Mouse (Mus musculus) heart, embryonic 10.5 days (tissue): ENCODE data around the gene Ank3. TPM values are rescaled to one million over a fixed set of nuclear protein-coding genes. Genes with fewer than 3 reads are reported as not detected.

Source experiments
- DNase-seq: peaks from one replicate; pipeline ENCODE4 v3.0.0-alpha.2; 2017; ENCODE audit warnings: low spot score
- H3K27ac ChIP-seq: fragments of 300-500 bp; sonication (generic); 2 replicates; pipeline ENCODE4 v1.5.1; 2016; ENCODE audit warnings: mild to moderate bottlenecking
- H3K27me3 ChIP-seq: fragments of 300-500 bp; sonication (generic); 2 replicates; pipeline ENCODE4 v1.6.1; 2016; ENCODE audit warnings: mild to moderate bottlenecking; ENCODE audit not compliant: poor library complexity, insufficient read depth, severe bottlenecking
- H3K36me3 ChIP-seq: fragments of 300-500 bp; sonication (generic); 2 replicates; pipeline ENCODE4 v1.6.1; 2016; ENCODE audit warnings: mild to moderate bottlenecking, moderate library complexity
- H3K4me1 ChIP-seq: fragments of 300-500 bp; sonication (generic); 2 replicates; pipeline ENCODE4 v1.6.1; 2016; ENCODE audit warnings: mild to moderate bottlenecking
- H3K4me3 ChIP-seq: fragments of 300-500 bp; sonication (generic); 2 replicates; pipeline ENCODE4 v1.5.1; 2016; ENCODE audit warnings: mild to moderate bottlenecking, moderate library complexity
- H3K9me3 ChIP-seq: fragments of 300-500 bp; sonication (generic); 2 replicates; pipeline ENCODE4 v1.6.1; 2016; ENCODE audit warnings: mild to moderate bottlenecking, moderate library complexity
- WGBS: fragments of 180-500 bp; shearing (Covaris S2); methylation state at CpG from one replicate; pipeline ENCODE4 v1.1.7; 2016; 5-methylcytosine and 5-hydroxymethylcytosine counted together
- polyA plus RNA-seq: library from polyadenylated mRNA; unstranded; fragments of >200 nt; fragmentation: Nextera tagmentation; extraction: Ambion mirVana; gene quantifications from 2 replicates; pipeline ENCODE4 v1.2.1, GENCODE M21; 2016

Ank3 gene
- polyA plus RNA-seq, 1 experiment from 2014 or later: 54.8 TPM

DNA sequence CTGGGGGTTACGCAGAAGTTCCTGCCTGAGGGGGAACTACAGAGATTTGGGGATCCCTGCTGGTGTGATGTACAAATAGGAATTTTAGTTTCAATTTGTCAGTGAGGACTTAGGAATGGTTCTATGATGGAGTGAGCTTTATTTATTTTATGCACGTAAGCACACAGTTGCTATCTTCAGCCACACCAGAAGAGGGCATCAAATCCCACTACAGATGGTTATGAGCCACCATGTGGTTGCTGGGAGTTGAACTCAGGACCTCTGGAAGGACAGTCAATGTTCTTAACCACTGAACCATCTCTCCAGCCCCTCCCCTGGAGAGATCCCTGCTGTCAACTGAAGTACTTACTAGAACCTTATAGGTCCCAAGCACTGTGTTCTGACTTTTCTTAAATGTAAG lies 255.6 kb downstream of the Ank3 start:
- DNase-seq: no peak
- Histone ChIP-seq H3K27me3 (no peaks in the 10 kb centered on the region), H3K27ac (peak overlapping the region; percentile 43; the same call in 1 of the 2 replicates), H3K4me3 (no peak overlapping the region), H3K4me1 (peaks cover 53% of the 10 kb centered on the region), H3K36me3 (no peaks in the 10 kb centered on the region), H3K9me3 (no peaks in the 10 kb centered on the region)
- 95% methylated on average over 2 of the region's 2 CpGs for WGBS

DNA sequence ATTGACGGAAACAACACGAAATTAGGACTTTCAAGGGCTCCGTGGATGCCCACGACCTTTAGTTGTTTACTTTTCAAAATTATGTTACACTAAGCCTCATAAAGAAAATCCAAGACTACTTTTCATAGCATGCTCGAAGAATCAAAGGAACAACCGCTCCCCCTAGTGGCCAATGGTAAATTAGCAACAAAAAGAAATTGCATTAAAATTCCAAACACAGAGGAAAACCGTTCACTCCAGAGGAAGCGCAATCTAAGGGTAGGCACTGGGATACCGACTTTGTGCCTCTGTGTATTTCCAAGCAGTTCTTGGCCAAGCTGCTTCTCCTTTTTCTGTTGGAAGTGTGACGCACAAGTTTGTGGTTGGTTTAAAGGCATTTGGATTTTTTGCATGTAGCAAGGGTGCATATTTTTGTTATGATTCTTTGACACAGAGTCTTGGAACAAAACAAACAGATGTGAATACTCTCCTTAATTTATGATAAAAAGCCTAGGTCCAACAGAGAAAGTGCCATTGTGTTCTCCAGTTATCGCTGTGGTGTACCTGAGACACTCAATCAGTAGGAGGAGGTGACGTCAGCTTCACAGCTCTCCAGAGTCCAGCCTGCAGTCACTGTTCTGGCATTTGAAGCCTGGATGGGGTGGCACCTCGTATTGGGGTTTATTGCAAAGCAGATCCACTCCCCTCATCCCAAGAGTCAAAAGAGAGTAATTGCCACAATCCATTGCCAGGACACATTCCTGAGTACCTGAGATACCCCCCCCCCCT lies 256.5 kb downstream of the Ank3 start:
- Histone ChIP-seq H3K4me3 (no peak overlapping the region), H3K27me3 (no peaks in the 10 kb centered on the region), H3K4me1 (peaks cover 47% of the 10 kb centered on the region), H3K36me3 (no peaks in the 10 kb centered on the region), H3K9me3 (no peaks in the 10 kb centered on the region), H3K27ac (no peak overlapping the region)
- no peak for DNase-seq
- 18% methylated on average over 13 of the region's 13 CpGs for whole genome bisulfite sequencing

GRCm38 (mm10) chr10:69656321-69656720 lies 257.7 kb downstream of the Ank3 start:
- H3K4me1 ChIP-seq: peaks cover 39% of the 10 kb centered on the region
- H3K27me3 ChIP-seq: no peaks in the 10 kb centered on the region
- H3K4me3 ChIP-seq: no peak overlapping the region
- no peaks in the 10 kb centered on the region for H3K9me3 ChIP-seq
- no peaks in the 10 kb centered on the region for H3K36me3 ChIP-seq
- DNase-seq: no peak
- H3K27ac ChIP-seq: no peak overlapping the region
- WGBS: 16% methylated on average over 3 of the region's 3 CpGs

GRCm38 (mm10) chr10:69659818-69660217 lies 261.2 kb downstream of the Ank3 start:
- no peaks in the 10 kb centered on the region for H3K9me3 ChIP-seq
- no peaks in the 10 kb centered on the region for H3K27me3 ChIP-seq
- no peak overlapping the region for H3K27ac ChIP-seq
- DNase-seq: no peak
- no peaks in the 10 kb centered on the region for H3K36me3 ChIP-seq
- H3K4me1 ChIP-seq: peaks cover 12% of the 10 kb centered on the region; the same call in 1 of the 2 replicates
- H3K4me3 ChIP-seq: no peak overlapping the region
- 92% methylated on average over 4 of the region's 4 CpGs for WGBS

DNA sequence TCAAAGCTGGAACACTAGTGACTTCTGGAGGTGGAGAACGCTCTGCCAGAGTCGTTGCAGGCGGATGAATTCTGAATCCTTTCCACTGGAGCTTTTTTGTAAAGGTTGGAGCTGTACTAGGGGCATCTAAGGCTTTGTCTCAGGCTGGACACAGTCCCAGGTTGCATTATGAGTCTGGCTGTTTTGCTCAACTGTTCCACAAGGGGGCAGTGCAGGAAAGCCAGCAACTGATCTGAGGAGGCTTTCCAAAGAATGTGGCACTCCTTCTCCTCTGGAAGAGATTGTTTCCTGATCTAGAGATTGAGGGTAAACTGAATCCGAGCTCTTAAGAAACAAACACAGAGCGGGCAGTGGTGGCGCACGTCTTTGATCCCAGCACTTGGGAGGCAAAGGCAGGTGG lies 263.8 kb downstream of the Ank3 start:
- peak; percentile 87 for DNase-seq
- Histone ChIP-seq H3K4me3 (no peak overlapping the region), H3K9me3 (no peaks in the 10 kb centered on the region), H3K27me3 (no peaks in the 10 kb centered on the region), H3K36me3 (no peaks in the 10 kb centered on the region), H3K4me1 (0 out of 2 replicates have a peak, but pooled peaks cover 3% of the 10 kb centered on the region), H3K27ac (no peak overlapping the region)
- 9% methylated on average over 7 of the region's 7 CpGs for WGBS

- WGBS: 84% methylated on average over 4 of the region's 4 CpGs
- no peaks in the 10 kb centered on the region for H3K9me3 ChIP-seq
- no peak overlapping the region for H3K4me3 ChIP-seq
- peaks cover 24% of the 10 kb centered on the region for H3K4me1 ChIP-seq
- no peaks in the 10 kb centered on the region for H3K36me3 ChIP-seq
- H3K27ac ChIP-seq: no peak overlapping the region
- H3K27me3 ChIP-seq: no peaks in the 10 kb centered on the region
- DNase-seq: no peak
Observed at GRCm38 (mm10) chr10:69667482-69667881, 268.9 kb downstream of the Ank3 start.

DNA sequence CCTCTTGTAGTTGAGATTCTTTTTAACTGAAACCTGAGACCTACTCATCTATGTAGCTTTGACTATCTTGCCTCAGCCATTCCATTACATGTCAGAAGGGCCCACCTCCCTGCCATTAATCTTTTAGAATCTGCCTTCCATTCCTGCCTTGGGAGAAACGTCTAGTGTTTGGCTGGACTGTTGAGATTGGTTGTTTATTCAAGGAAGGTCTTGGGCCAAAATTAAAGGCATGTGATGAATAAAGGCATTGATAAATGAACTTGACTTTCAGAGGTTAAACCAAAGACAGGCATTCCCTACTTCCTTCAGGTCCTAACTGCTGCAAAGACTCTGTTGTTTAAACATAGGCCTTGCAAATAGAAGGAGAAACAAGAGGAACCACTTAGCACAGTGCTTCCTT lies 271.9 kb downstream of the Ank3 start:
- Histone ChIP-seq H3K36me3 (no peaks in the 10 kb centered on the region), H3K9me3 (no peaks in the 10 kb centered on the region), H3K4me1 (peaks cover 24% of the 10 kb centered on the region), H3K27me3 (no peaks in the 10 kb centered on the region), H3K27ac (no peak overlapping the region), H3K4me3 (no peak overlapping the region)
- no peak for DNase-seq
- WGBS: 20% methylated on average over 1 of the region's 1 CpGs

- DNase-seq: no peak
- 29% methylated on average over 2 of the region's 2 CpGs for WGBS
Observed at GRCm38 (mm10) chr10:69670959-69671358, 272.4 kb downstream of the Ank3 start.

DNA sequence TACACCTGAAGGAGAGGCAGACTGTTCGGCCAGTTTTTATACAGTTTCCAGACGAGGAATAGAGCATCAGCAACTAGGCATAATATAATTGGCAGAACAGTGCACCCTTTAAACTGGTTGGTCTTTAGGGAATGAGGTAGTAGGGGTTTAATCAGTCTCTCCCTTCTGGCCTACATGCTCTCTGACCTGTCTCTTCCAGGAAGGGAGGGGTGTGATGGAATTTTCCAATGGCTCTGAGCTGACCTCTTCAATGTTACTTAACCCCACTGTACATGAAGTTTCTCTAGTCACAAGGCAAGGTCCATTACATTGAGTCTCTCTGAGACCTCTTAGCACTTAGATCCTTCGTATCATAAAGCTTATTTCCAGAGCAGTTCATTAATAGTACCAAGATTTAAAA lies 272.9 kb downstream of the Ank3 start:
- no peaks in the 10 kb centered on the region for H3K27me3 ChIP-seq
- no peaks in the 10 kb centered on the region for H3K9me3 ChIP-seq
- H3K4me3 ChIP-seq: no peak overlapping the region
- H3K4me1 ChIP-seq: peaks cover 24% of the 10 kb centered on the region
- 73% methylated on average over 3 of the region's 3 CpGs for WGBS
- no peak overlapping the region for H3K27ac ChIP-seq
- H3K36me3 ChIP-seq: no peaks in the 10 kb centered on the region
- no peak for DNase-seq

More at GRCm38 (mm10) chr10:69670959-69671358, 272.4 kb downstream of the Ank3 start:
- Histone ChIP-seq H3K27me3 (no peaks in the 10 kb centered on the region), H3K36me3 (no peaks in the 10 kb centered on the region), H3K27ac (0 out of 2 replicates have a peak overlapping the region, but pooled peaks have one; percentile 29), H3K4me3 (no peak overlapping the region), H3K4me1 (peaks cover 24% of the 10 kb centered on the region), H3K9me3 (no peaks in the 10 kb centered on the region)

DNA sequence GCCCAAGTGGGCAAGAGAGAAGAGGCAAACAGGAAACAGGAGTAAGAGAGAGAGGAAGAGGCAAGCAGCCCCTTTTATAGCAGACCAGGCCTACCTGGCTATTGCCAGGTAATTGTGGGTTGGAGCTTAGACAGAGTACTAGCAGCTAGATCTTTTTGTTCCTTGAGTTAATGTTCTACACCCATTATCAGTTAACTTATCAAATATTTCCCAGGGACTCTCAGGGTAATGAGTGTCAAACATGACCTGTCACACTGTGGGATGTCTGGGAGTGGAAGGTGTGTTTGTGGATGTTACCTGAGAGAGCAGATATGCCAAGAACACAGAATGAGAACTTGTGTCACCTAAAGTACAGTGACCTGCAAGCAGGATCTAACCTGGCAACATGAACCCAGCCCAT lies 274.0 kb downstream of the Ank3 start:
- Histone ChIP-seq H3K36me3 (no peaks in the 10 kb centered on the region), H3K27me3 (no peaks in the 10 kb centered on the region), H3K4me3 (no peak overlapping the region), H3K9me3 (no peaks in the 10 kb centered on the region), H3K27ac (no peak overlapping the region), H3K4me1 (peaks cover 24% of the 10 kb centered on the region)
- DNase-seq: no peak

- Histone ChIP-seq H3K27me3 (no peaks in the 10 kb centered on the region), H3K4me3 (no peak overlapping the region), H3K4me1 (no peaks in the 10 kb centered on the region), H3K36me3 (no peaks in the 10 kb centered on the region), H3K27ac (no peak overlapping the region), H3K9me3 (0 out of 2 replicates have a peak, but pooled peaks cover 2% of the 10 kb centered on the region)
- WGBS: 90% methylated on average over 15 of the region's 15 CpGs
- DNase-seq: no peak
Observed at GRCm38 (mm10) chr10:69678230-69678629, 279.7 kb downstream of the Ank3 start.

GRCm38 (mm10) chr10:69686336-69686735 lies 287.8 kb downstream of the Ank3 start:
- 86% methylated on average over 1 of the region's 1 CpGs for WGBS
- Histone ChIP-seq H3K9me3 (0 out of 2 replicates have a peak, but pooled peaks cover 2% of the 10 kb centered on the region), H3K4me1 (peaks cover 14% of the 10 kb centered on the region), H3K27ac (no peak overlapping the region), H3K36me3 (0 out of 2 replicates have a peak, but pooled peaks cover 2% of the 10 kb centered on the region), H3K4me3 (no peak overlapping the region), H3K27me3 (no peaks in the 10 kb centered on the region)
- DNase-seq: no peak

GRCm38 (mm10) chr10:69689096-69689495 lies 290.5 kb downstream of the Ank3 start:
- H3K9me3 ChIP-seq: no peaks in the 10 kb centered on the region
- no peak overlapping the region for H3K4me3 ChIP-seq
- 81% methylated on average over 12 of the region's 12 CpGs for WGBS
- no peak overlapping the region for H3K27ac ChIP-seq
- no peaks in the 10 kb centered on the region for H3K36me3 ChIP-seq
- H3K27me3 ChIP-seq: no peaks in the 10 kb centered on the region
- H3K4me1 ChIP-seq: peaks cover 16% of the 10 kb centered on the region
- no peak for DNase-seq
